Mouse (Mus musculus): ENCODE data around the gene Rab11b.
"Not testable (repeated sequence)": the region's sequence is repeated elsewhere in the genome, so short reads cannot be mapped to it uniquely, and the experiment has no call there.

Rab11b gene

GRCm38 (mm10) chr17:33766389-33766788, 6.1 kb upstream of the Rab11b start:
- DNase-seq: no peak

GRCm38 (mm10) chr17:33759767-33760254, 519 bp downstream of the Rab11b start:
- DNase-seq: peak; percentile 98

- peak; percentile 31 for DNase-seq
Observed at GRCm38 (mm10) chr17:33757231-33757630, 3.1 kb downstream of the Rab11b start.

- peak; percentile 70 for DNase-seq
Observed at GRCm38 (mm10) chr17:33756108-33756790, 4.1 kb downstream of the Rab11b start.

- peak; percentile 11 for DNase-seq
Observed at GRCm38 (mm10) chr17:33755418-33756107, 4.8 kb downstream of the Rab11b start.

- DNase-seq: no peak
Observed at GRCm38 (mm10) chr17:33754656-33755055, 5.7 kb downstream of the Rab11b start.

- no peak for DNase-seq
Observed at GRCm38 (mm10) chr17:33752297-33752696, 8.0 kb downstream of the Rab11b start.

GRCm38 (mm10) chr17:33751181-33751580, 9.1 kb downstream of the Rab11b start:
- DNase-seq: no peak

- DNase-seq: no peak
Observed at GRCm38 (mm10) chr17:33749451-33749850, 10.9 kb downstream of the Rab11b start.

GRCm38 (mm10) chr17:33746011-33746410, 14.3 kb downstream of the Rab11b start:
- DNase-seq: peak; percentile 69

GRCm38 (mm10) chr17:33744686-33745384, 15.5 kb downstream of the Rab11b start:
- no peak for DNase-seq

- DNase-seq: no peak
Observed at GRCm38 (mm10) chr17:33742420-33742819, 17.9 kb downstream of the Rab11b start.

- not testable (repeated sequence) for DNase-seq
Observed at GRCm38 (mm10) chr17:33733526-33733925, 26.8 kb downstream of the Rab11b start.

- DNase-seq: not testable (repeated sequence)
Observed at GRCm38 (mm10) chr17:33732556-33733083, 27.7 kb downstream of the Rab11b start.

GRCm38 (mm10) chr17:33729215-33729614, 31.1 kb downstream of the Rab11b start:
- DNase-seq: peak; percentile 53

GRCm38 (mm10) chr17:33728396-33728795, 31.9 kb downstream of the Rab11b start:
- no peak for DNase-seq

- no peak for DNase-seq
Observed at GRCm38 (mm10) chr17:33719736-33720378, 40.5 kb downstream of the Rab11b start.

GRCm38 (mm10) chr17:33718944-33719725, 41.2 kb downstream of the Rab11b start:
- no peak for DNase-seq

GRCm38 (mm10) chr17:33718384-33718881, 41.9 kb downstream of the Rab11b start, which contains the start of gene March2:
TSS of gene March2 (minus strand) at chr17:33718670.
- peak; percentile 99 for DNase-seq

- DNase-seq: no peak
Observed at GRCm38 (mm10) chr17:33717982-33718381, 42.3 kb downstream of the Rab11b start.

GRCm38 (mm10) chr17:33717246-33717645, 43.1 kb downstream of the Rab11b start:
- DNase-seq: no peak

GRCm38 (mm10) chr17:33714779-33715178, 45.6 kb downstream of the Rab11b start:
- no peak for DNase-seq
